Comparison of ENCODE assay signal across 9 mouse cellular contexts in the genomic region with DNA sequence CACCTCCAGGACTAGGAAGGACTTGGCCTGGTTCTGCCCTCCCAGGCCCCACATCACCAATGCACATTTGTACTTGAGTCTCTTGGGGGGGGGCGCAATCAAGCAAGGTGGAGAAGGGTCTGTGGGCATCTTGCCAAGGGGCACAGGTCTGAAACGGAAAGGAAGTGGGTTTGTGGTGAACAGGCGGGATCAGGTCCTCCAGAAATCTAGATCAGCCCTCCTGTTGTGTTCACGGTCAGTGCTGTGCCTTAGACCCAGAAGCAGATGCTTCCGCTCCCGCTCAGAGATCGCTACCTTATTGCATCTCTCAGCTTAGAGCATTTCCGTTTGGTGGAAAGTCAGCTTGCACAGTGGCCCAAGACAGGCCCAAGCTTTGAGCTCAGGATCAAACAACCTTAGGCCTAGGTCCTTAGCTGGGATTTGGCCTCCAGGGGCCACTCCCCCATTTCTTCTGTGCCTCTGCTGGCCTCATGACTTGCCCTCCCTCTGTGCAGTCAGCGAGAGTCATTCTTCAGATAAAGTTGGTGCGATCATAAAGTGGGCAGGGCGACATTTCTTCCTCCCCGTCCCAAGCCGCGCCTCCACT. TPM values are rescaled to one million over a fixed set of nuclear protein-coding genes. Genes with fewer than 3 reads are reported as not detected.
A peak's percentile ranks its signal among the peaks of the same experiment; 100 is the strongest.
DNase-seq lines count a peak whose midpoint lies in the region; ATAC-seq lines count a peak whose summit lies in the region.
"Had no signal": no experiment of that assay in that cellular context is flagged by ENCODE, and none has a peak within 500 bp of the region (broad histone marks: within the 10 kb centered on the region; RNA-seq: fewer than 3 reads in every experiment).

No protein-coding gene starts in this region.

- H3K27me3 ChIP-seq in heart, embryonic 14.5 days (ENCODE audit: control insufficient read depth, insufficient read depth, low read length) = peaks cover 2% of the 10 kb centered on the region
- H3K27me3 ChIP-seq in embryonic facial prominence, embryonic 13.5 days = no peaks in the 10 kb centered on the region

- peak overlapping the region; percentile 32 for H3K4me2 ChIP-seq in heart, embryonic 14.5 days (ENCODE audit: low read length)
- H3K4me2 ChIP-seq in embryonic facial prominence, embryonic 13.5 days = no peak overlapping the region

- ATAC-seq in heart, embryonic 14.5 days (ENCODE audit: insufficient number of reproducible peaks, insufficient read depth, low FRiP score, low read depth) = peak; percentile 49; the same call in 1 of the 2 replicates
- no peak for ATAC-seq in embryonic facial prominence, embryonic 13.5 days (ENCODE audit: insufficient number of reproducible peaks, insufficient read depth, low FRiP score, low TSS enrichment, low read depth)
- 0 out of 2 replicates have a peak, but pooled peaks have one; percentile 40 for ATAC-seq in monocyte, adult 5-6 weeks (replicated peaks; ENCODE audit: insufficient number of reproducible peaks, low FRiP score, low TSS enrichment, poor library complexity, severe bottlenecking)
- ATAC-seq in cerebellum, adult (ENCODE audit: insufficient number of reproducible peaks, low FRiP score, low TSS enrichment) = no peak

- peak overlapping the region; percentile 34 to 57 for H3K27ac ChIP-seq in heart, embryonic 14.5 days (replicated peaks in 1 of 2; ENCODE audit: control insufficient read depth in 1 of 2, insufficient read depth in 1 of 2, low read depth in 2 of 2, low read length in 2 of 2)
- H3K27ac ChIP-seq in embryonic facial prominence, embryonic 13.5 days = peak overlapping the region; percentile 48; the same call in 1 of the 2 replicates

- WGBS in heart, embryonic 14.5 days = 38% methylated on average over 14 of the region's 14 CpGs
- 39% methylated on average over 14 of the region's 14 CpGs for WGBS in embryonic facial prominence, embryonic 13.5 days

- H3K4me3 ChIP-seq in heart, embryonic 14.5 days (ENCODE audit: control insufficient read depth in 1 of 2, insufficient read depth in 1 of 2, low read depth in 1 of 2, low read length in 2 of 2) = no peak overlapping the region
- no peak overlapping the region for H3K4me3 ChIP-seq in embryonic facial prominence, embryonic 13.5 days

- H3K9me3 ChIP-seq in heart, embryonic 14.5 days (ENCODE audit: control insufficient read depth, low read length) = no peaks in the 10 kb centered on the region
- no peaks in the 10 kb centered on the region for H3K9me3 ChIP-seq in embryonic facial prominence, embryonic 13.5 days

- H3K36me3 ChIP-seq in heart, embryonic 14.5 days (ENCODE audit: control insufficient read depth, insufficient read depth, low read length) = no peaks in the 10 kb centered on the region
- H3K36me3 ChIP-seq in embryonic facial prominence, embryonic 13.5 days = no peaks in the 10 kb centered on the region

- DNase-seq in heart, adult 9 months (ENCODE audit: low spot score in 2 of 2) = no peak
- DNase-seq in B cell, adult 2 months = peak; percentile 66 to 69
- no peak for DNase-seq in testis, postnatal 10 days (ENCODE audit: low spot score)
- DNase-seq in left cerebral cortex, postnatal 25 days (ENCODE audit: low spot score in 2 of 2) = no peak
- DNase-seq: gastrocnemius, postnatal 25 days had no signal

- peak overlapping the region; percentile 44; the same call in 1 of the 2 replicates for H3K9ac ChIP-seq in heart, embryonic 14.5 days (ENCODE audit: low read length)
- H3K9ac ChIP-seq in embryonic facial prominence, embryonic 13.5 days = no peak overlapping the region

- H3K4me1 ChIP-seq in heart, embryonic 14.5 days (ENCODE audit: control insufficient read depth in 2 of 2, insufficient read depth in 2 of 2, low read length in 2 of 2) = peaks cover 39 to 48% of the 10 kb centered on the region in 2 experiments
- H3K4me1 ChIP-seq in embryonic facial prominence, embryonic 13.5 days = peaks cover 49% of the 10 kb centered on the region

- intact Hi-C loops in left cerebral cortex, postnatal 25 days (cut with DNase I) = no loop called here

RNA-seq across cellular contexts. Expression of a gene that starts 19.6 kb away (rescaled TPM):
- 0.28 and 0.58 TPM in 2 replicates for polyA plus RNA-seq in heart, embryonic 14.5 days (2014; fragmentation: Nextera tagmentation; extraction: Ambion mirVana)
- 1.1 and 1.7 TPM in 2 replicates for polyA plus RNA-seq in embryonic facial prominence, embryonic 13.5 days (2015; fragmentation: Nextera tagmentation; extraction: Ambion mirVana)
- 26.6 to 48.8 TPM (median 47.3 TPM) in 3 replicates for total RNA-seq in monocyte, adult 5-6 weeks (2017)
- 1 to 10 TPM; 1.5 to 2.3 TPM for total RNA-seq in left cerebral cortex, postnatal 25 days (2021)

RNA-seq across cellular contexts. Expression of a gene that starts 22.9 kb away (rescaled TPM):
- 102 and 107 TPM in 2 replicates for polyA plus RNA-seq in heart, embryonic 14.5 days (2014; fragmentation: Nextera tagmentation; extraction: Ambion mirVana)
- polyA plus RNA-seq in embryonic facial prominence, embryonic 13.5 days (2015; fragmentation: Nextera tagmentation; extraction: Ambion mirVana) = 338 and 383 TPM in 2 replicates
- 218 to 284 TPM (median 219 TPM) in 3 replicates for total RNA-seq in monocyte, adult 5-6 weeks (2017)
- total RNA-seq in left cerebral cortex, postnatal 25 days (2021) = 100 to 1,000 TPM in 1 of 2 experiments, 10 to 100 TPM in 1; 98.3 to 102 TPM

Comparison
In these comparisons a context has a peak if more than half of its experiments do, and no peak if none do; other contexts are left out.
1. ATAC-seq: peak in heart, embryonic 14.5 days (single experiment) and monocyte, adult 5-6 weeks (single experiment); none in embryonic facial prominence, embryonic 13.5 days (single experiment) and cerebellum, adult (single experiment).
2. DNase-seq: peak in B cell, adult 2 months (2 of 2); none in heart, adult 9 months (0 of 2), testis, postnatal 10 days (single experiment) and left cerebral cortex, postnatal 25 days (0 of 2).